Mouse (Mus musculus): Measurements from ENCODE around the gene Nectin4.

DNA sequence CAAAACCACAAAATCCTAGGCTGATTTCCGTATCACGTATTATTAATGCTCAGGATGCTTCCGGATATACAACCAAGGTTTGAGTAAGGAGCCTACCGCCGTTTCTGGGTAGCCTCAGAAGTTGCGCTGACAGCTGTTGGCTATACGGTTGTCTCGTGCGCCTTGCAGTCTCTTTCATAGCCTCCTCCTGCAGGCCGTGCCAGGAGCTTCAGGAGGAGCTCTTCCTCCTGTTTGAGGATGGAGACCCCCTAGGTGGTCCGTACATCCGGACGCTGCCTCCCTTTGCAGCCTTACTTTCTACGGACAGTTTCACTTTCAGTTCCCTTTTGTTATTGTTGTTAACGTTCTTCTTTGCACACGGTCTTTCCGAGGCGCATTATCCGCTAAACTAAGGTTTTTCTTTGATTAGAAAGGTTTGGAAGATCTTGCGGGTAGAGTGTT, 42.1 kb downstream of the Nectin4 start:
- TF ChIP-seq HCFC1 (IDR thresholded peaks at IDR 0.05; ENCODE audit: low read depth, low read length) (0 out of 2 replicates have a peak, but pooled peaks have one; percentile 47), SIN3A (IDR thresholded peaks at IDR 0.05; ENCODE audit: low read length) (peak; percentile 87), CTCF (conservative IDR thresholded peaks at IDR 0.05 in 1 of 2, IDR thresholded peaks at IDR 0.05 in 1 of 2; ENCODE audit: low read depth in 2 of 2, low read length in 2 of 2) (no peak), ELF1 (IDR thresholded peaks at IDR 0.05; ENCODE audit: low read depth, low read length) (peak; percentile 48), NRF1 (IDR thresholded peaks at IDR 0.05; ENCODE audit: low read depth, low read length) (no peak), POLR2A (IDR thresholded peaks at IDR 0.05; ENCODE audit: low read depth, low read length) (no peak), RCOR1 (conservative IDR thresholded peaks at IDR 0.05; ENCODE audit: low read depth, low read length) (peak; percentile 42; the same call in 1 of the 2 replicates), GABPA (IDR thresholded peaks at IDR 0.05; ENCODE audit: insufficient replicate concordance, low read depth, low read length) (no peak)
